Mouse (Mus musculus) neural tube, embryonic 15.5 days (tissue): ENCODE measurements around the gene Map3k21. TPM values are rescaled to one million over a fixed set of nuclear protein-coding genes. Genes with fewer than 3 reads are reported as not detected.

Source experiments
- ATAC-seq: fragments of 200-750 bp; cut with Nextera tagmentation; 2 replicates; pipeline ENCODE4 v1.8.0; 2017; ENCODE audit warnings: mild to moderate bottlenecking, moderate TSS enrichment, moderate library complexity; ENCODE audit not compliant: low FRiP score
- H3K27ac ChIP-seq: fragments of 300-500 bp; sonication (generic); replicated peaks from 2 replicates; pipeline ENCODE4 v1.5.1; 2015; ENCODE audit warnings: mild to moderate bottlenecking, inconsistent platforms
- H3K27me3 ChIP-seq: fragments of 300-500 bp; sonication (generic); replicated peaks from 2 replicates; pipeline ENCODE4 v1.6.1; 2015; ENCODE audit warnings: inconsistent platforms
- H3K36me3 ChIP-seq: fragments of 300-500 bp; sonication (generic); 2 replicates; pipeline ENCODE4 v1.6.1; 2015; ENCODE audit warnings: inconsistent platforms
- H3K4me1 ChIP-seq: fragments of 300-500 bp; sonication (generic); 2 replicates; pipeline ENCODE4 v1.6.1; 2015; ENCODE audit warnings: inconsistent platforms
- H3K4me2 ChIP-seq: fragments of 300-500 bp; sonication (generic); 2 replicates; pipeline ENCODE4 v1.6.1; 2015; ENCODE audit warnings: inconsistent platforms, mild to moderate bottlenecking, moderate library complexity
- H3K4me3 ChIP-seq: fragments of 300-500 bp; sonication (generic); replicated peaks from 2 replicates; pipeline ENCODE4 v1.5.1; 2015; ENCODE audit warnings: mild to moderate bottlenecking, inconsistent platforms
- H3K9ac ChIP-seq: fragments of 300-500 bp; sonication (generic); replicated peaks from 2 replicates; pipeline ENCODE4 v1.6.1; 2015; ENCODE audit warnings: mild to moderate bottlenecking, inconsistent platforms
- H3K9me3 ChIP-seq: fragments of 300-500 bp; sonication (generic); replicated peaks from 2 replicates; pipeline ENCODE4 v1.6.1; 2016; ENCODE audit warnings: inconsistent platforms
- WGBS: fragments of 180-500 bp; shearing (Covaris S2); methylation state at CpG from one replicate; pipeline ENCODE4 v1.1.7; 2015; ENCODE audit warnings: mixed read lengths; 5-methylcytosine and 5-hydroxymethylcytosine counted together
- polyA plus RNA-seq: library from polyadenylated mRNA; unstranded; fragments of >200 nt; fragmentation: Nextera tagmentation; extraction: Ambion mirVana; gene quantifications from 2 replicates; pipeline ENCODE4 v1.2.1, GENCODE M21; 2015

Map3k21 gene
- polyA plus RNA-seq, 1 experiment from 2014 or later, result 0.59 TPM

GRCm38 (mm10) chr8:125950007-125950940 is 40.0 kb downstream of the Map3k21 start:
- Histone ChIP-seq H3K4me3 (no peak overlapping the region), H3K9me3 (no peaks in the 10 kb centered on the region), H3K36me3 (no peaks in the 10 kb centered on the region), H3K27ac (no peak overlapping the region), H3K4me1 (no peaks in the 10 kb centered on the region), H3K4me2 (peak overlapping the region; percentile 11; the same call in 1 of the 2 replicates), H3K9ac (no peak overlapping the region), H3K27me3 (peaks cover 18% of the 10 kb centered on the region; the same call in 1 of the 2 replicates)
- ATAC-seq, result peak; percentile 92
- 24% methylated on average over 23 of the region's 23 CpGs for WGBS

- WGBS, result 13% methylated on average over 11 of the region's 11 CpGs
- peak overlapping the region; percentile 37 for H3K4me2 ChIP-seq
These were observed 45.4 kb downstream of the Map3k21 start for GRCm38 (mm10) chr8:125955671-125956070.

GRCm38 (mm10) chr8:125956796-125957195 is 46.5 kb downstream of the Map3k21 start:
- no peak for ATAC-seq
- no peak overlapping the region for H3K9ac ChIP-seq

More at GRCm38 (mm10) chr8:125955671-125956070, 45.4 kb downstream of the Map3k21 start:
- Histone ChIP-seq H3K27ac (no peak overlapping the region), H3K36me3 (no peaks in the 10 kb centered on the region), H3K9me3 (no peaks in the 10 kb centered on the region), H3K4me3 (no peak overlapping the region), H3K4me1 (peaks cover 11% of the 10 kb centered on the region), H3K27me3 (peaks cover 18% of the 10 kb centered on the region), H3K9ac (0 out of 2 replicates have a peak overlapping the region, but pooled peaks have one; percentile 20)
- ATAC-seq, result no peak

GRCm38 (mm10) chr8:125957226-125957993 is 47.2 kb downstream of the Map3k21 start:
- Histone ChIP-seq H3K9me3 (no peaks in the 10 kb centered on the region), H3K4me3 (no peak overlapping the region), H3K36me3 (no peaks in the 10 kb centered on the region), H3K27ac (no peak overlapping the region), H3K4me1 (peaks cover 19% of the 10 kb centered on the region), H3K9ac (no peak overlapping the region), H3K27me3 (peaks cover 9% of the 10 kb centered on the region), H3K4me2 (no peak overlapping the region)
- 48% methylated on average over 13 of the region's 13 CpGs for WGBS
- 0 out of 2 replicates have a peak, but pooled peaks have one; percentile 43 for ATAC-seq

More at GRCm38 (mm10) chr8:125956796-125957195, 46.5 kb downstream of the Map3k21 start:
- peaks cover 15% of the 10 kb centered on the region for H3K27me3 ChIP-seq
- H3K36me3 ChIP-seq, result no peaks in the 10 kb centered on the region
- H3K4me2 ChIP-seq, result no peak overlapping the region
- no peaks in the 10 kb centered on the region for H3K9me3 ChIP-seq
- no peak overlapping the region for H3K4me3 ChIP-seq
- H3K4me1 ChIP-seq, result peaks cover 14% of the 10 kb centered on the region
- 74% methylated on average over 9 of the region's 9 CpGs for WGBS
- no peak overlapping the region for H3K27ac ChIP-seq

GRCm38 (mm10) chr8:125957994-125958368 is 47.7 kb downstream of the Map3k21 start:
- Histone ChIP-seq H3K9me3 (no peaks in the 10 kb centered on the region), H3K4me1 (peaks cover 24% of the 10 kb centered on the region), H3K9ac (no peak overlapping the region), H3K27me3 (peaks cover 7% of the 10 kb centered on the region), H3K36me3 (no peaks in the 10 kb centered on the region), H3K4me3 (no peak overlapping the region), H3K4me2 (no peak overlapping the region), H3K27ac (no peak overlapping the region)
- no peak for ATAC-seq
- WGBS, result 88% methylated on average over 1 of the region's 1 CpGs

- peaks cover 35% of the 10 kb centered on the region for H3K4me1 ChIP-seq
- no peak overlapping the region for H3K9ac ChIP-seq
- H3K27ac ChIP-seq, result no peak overlapping the region
- H3K36me3 ChIP-seq, result no peaks in the 10 kb centered on the region
- peaks cover 5% of the 10 kb centered on the region for H3K27me3 ChIP-seq
- no peak for ATAC-seq
- no peak overlapping the region for H3K4me3 ChIP-seq
- no peak overlapping the region for H3K4me2 ChIP-seq
- no peaks in the 10 kb centered on the region for H3K9me3 ChIP-seq
- 56% methylated on average over 4 of the region's 4 CpGs for WGBS
These were observed 49.1 kb downstream of the Map3k21 start for GRCm38 (mm10) chr8:125959363-125959771.

GRCm38 (mm10) chr8:125960037-125960436 is 49.8 kb downstream of the Map3k21 start:
- ATAC-seq, result no peak
- Histone ChIP-seq H3K27me3 (peaks cover 2% of the 10 kb centered on the region), H3K4me3 (no peak overlapping the region), H3K4me1 (peaks cover 35% of the 10 kb centered on the region), H3K9me3 (no peaks in the 10 kb centered on the region), H3K4me2 (no peak overlapping the region), H3K9ac (no peak overlapping the region), H3K36me3 (no peaks in the 10 kb centered on the region), H3K27ac (no peak overlapping the region)
- WGBS, result 87% methylated on average over 8 of the region's 8 CpGs

GRCm38 (mm10) chr8:125961790-125962189 is 51.5 kb downstream of the Map3k21 start:
- Histone ChIP-seq H3K27ac (no peak overlapping the region), H3K4me3 (no peak overlapping the region), H3K36me3 (no peaks in the 10 kb centered on the region), H3K4me1 (peaks cover 33% of the 10 kb centered on the region), H3K4me2 (no peak overlapping the region), H3K9ac (no peak overlapping the region), H3K9me3 (no peaks in the 10 kb centered on the region), H3K27me3 (no peaks in the 10 kb centered on the region; the same call in none of the 2 replicates)
- 48% methylated on average over 6 of the region's 6 CpGs for WGBS
- ATAC-seq, result peak; percentile 33; the same call in 1 of the 2 replicates

GRCm38 (mm10) chr8:125963807-125964211 is 53.6 kb downstream of the Map3k21 start:
- H3K4me3 ChIP-seq, result 0 out of 2 replicates have a peak overlapping the region, but pooled peaks have one; percentile 3
- H3K4me2 ChIP-seq, result peak overlapping the region; percentile 46
- no peaks in the 10 kb centered on the region; the same call in 1 of the 2 replicates for H3K27me3 ChIP-seq
- peak overlapping the region; percentile 48 for H3K27ac ChIP-seq
- no peaks in the 10 kb centered on the region for H3K36me3 ChIP-seq
- WGBS, result 2% methylated on average over 11 of the region's 11 CpGs
- H3K4me1 ChIP-seq, result peaks cover 24% of the 10 kb centered on the region
- peak; percentile 56 for ATAC-seq
- no peaks in the 10 kb centered on the region for H3K9me3 ChIP-seq
- H3K9ac ChIP-seq, result no peak overlapping the region

- WGBS, result 69% methylated on average over 3 of the region's 3 CpGs
- no peaks in the 10 kb centered on the region for H3K9me3 ChIP-seq
- no peaks in the 10 kb centered on the region for H3K4me1 ChIP-seq
- H3K27ac ChIP-seq, result no peak overlapping the region
- no peaks in the 10 kb centered on the region for H3K36me3 ChIP-seq
- no peak overlapping the region for H3K4me3 ChIP-seq
- no peaks in the 10 kb centered on the region for H3K27me3 ChIP-seq
- no peak overlapping the region for H3K9ac ChIP-seq
- ATAC-seq, result no peak
- no peak overlapping the region for H3K4me2 ChIP-seq
These were observed 61.1 kb downstream of the Map3k21 start for GRCm38 (mm10) chr8:125971336-125971735.

GRCm38 (mm10) chr8:125975981-125976380 is 65.7 kb downstream of the Map3k21 start:
- no peak for ATAC-seq
- Histone ChIP-seq H3K4me1 (no peaks in the 10 kb centered on the region), H3K4me2 (no peak overlapping the region), H3K4me3 (no peak overlapping the region), H3K27me3 (no peaks in the 10 kb centered on the region), H3K9ac (no peak overlapping the region), H3K27ac (no peak overlapping the region), H3K9me3 (no peaks in the 10 kb centered on the region), H3K36me3 (no peaks in the 10 kb centered on the region)
- 77% methylated on average over 4 of the region's 4 CpGs for WGBS
